Mouse (Mus musculus) thymus, adult 2 months (tissue): ENCODE measurements around the gene Klhl7. TPM values are rescaled to one million over a fixed set of nuclear protein-coding genes. Genes with fewer than 3 reads are reported as not detected.

ENCODE experiments used
- DNase-seq: peaks from one replicate; pipeline ENCODE4 v3.0.0; 2021
- H3K27ac ChIP-seq: fragments of 200-500 bp; 2 replicates; pipeline ENCODE4 v1.5.1; 2012; ENCODE audit warnings: low read length, control low read depth; ENCODE audit not compliant: control insufficient read depth, insufficient read depth
- H3K27me3 ChIP-seq: fragments of 200-500 bp; 2 replicates; pipeline ENCODE4 v1.6.1; 2012; ENCODE audit warnings: mild to moderate bottlenecking, low read length, moderate library complexity, mixed read lengths; ENCODE audit not compliant: control insufficient read depth, insufficient read depth
- H3K36me3 ChIP-seq: fragments of 200-500 bp; 2 replicates; pipeline ENCODE4 v1.6.1; 2012; ENCODE audit warnings: mild to moderate bottlenecking, low read length, moderate library complexity; ENCODE audit not compliant: control insufficient read depth, insufficient read depth
- H3K4me1 ChIP-seq: fragments of 200-500 bp; replicated peaks from 2 replicates; pipeline ENCODE4 v1.6.1; 2012; ENCODE audit warnings: low read length; ENCODE audit not compliant: control insufficient read depth, insufficient read depth
- H3K4me3 ChIP-seq: fragments of 200-500 bp; 2 replicates; pipeline ENCODE4 v1.5.1; 2012; ENCODE audit warnings: mild to moderate bottlenecking, low read length, control low read depth, moderate library complexity; ENCODE audit not compliant: control insufficient read depth, insufficient read depth
- CTCF ChIP-seq: fragments of 200-500 bp; IDR thresholded peaks from 2 replicates; pipeline ENCODE4 v1.5.1; 2012; ENCODE audit warnings: mild to moderate bottlenecking, control low read depth, low read length, moderate library complexity, borderline replicate concordance; ENCODE audit not compliant: control insufficient read depth, poor library complexity, insufficient read depth; ENCODE audit errors: extremely low read depth
- POLR2A ChIP-seq: fragments of 200-500 bp; IDR thresholded peaks from 2 replicates; pipeline ENCODE4 v1.6.1; 2012; ENCODE audit warnings: mild to moderate bottlenecking, low read length, control low read depth, moderate library complexity; ENCODE audit not compliant: control insufficient read depth, poor library complexity, insufficient read depth; ENCODE audit errors: extremely low read depth
- WGBS: fragments of 180-500 bp; shearing (Covaris S2); methylation state at CpG from one replicate; pipeline ENCODE4 v1.1.7; 2018; 5-methylcytosine and 5-hydroxymethylcytosine counted together
- polyA plus RNA-seq: library from polyadenylated mRNA; depleted of rRNA; stranded (reverse); fragments of >200 nt; gene quantifications from 2 replicates; pipeline ENCODE4 v1.2.3, GENCODE M21; 2012

The Klhl7 gene
- polyA plus RNA-seq, 1 experiment: 2.7 TPM

DNA sequence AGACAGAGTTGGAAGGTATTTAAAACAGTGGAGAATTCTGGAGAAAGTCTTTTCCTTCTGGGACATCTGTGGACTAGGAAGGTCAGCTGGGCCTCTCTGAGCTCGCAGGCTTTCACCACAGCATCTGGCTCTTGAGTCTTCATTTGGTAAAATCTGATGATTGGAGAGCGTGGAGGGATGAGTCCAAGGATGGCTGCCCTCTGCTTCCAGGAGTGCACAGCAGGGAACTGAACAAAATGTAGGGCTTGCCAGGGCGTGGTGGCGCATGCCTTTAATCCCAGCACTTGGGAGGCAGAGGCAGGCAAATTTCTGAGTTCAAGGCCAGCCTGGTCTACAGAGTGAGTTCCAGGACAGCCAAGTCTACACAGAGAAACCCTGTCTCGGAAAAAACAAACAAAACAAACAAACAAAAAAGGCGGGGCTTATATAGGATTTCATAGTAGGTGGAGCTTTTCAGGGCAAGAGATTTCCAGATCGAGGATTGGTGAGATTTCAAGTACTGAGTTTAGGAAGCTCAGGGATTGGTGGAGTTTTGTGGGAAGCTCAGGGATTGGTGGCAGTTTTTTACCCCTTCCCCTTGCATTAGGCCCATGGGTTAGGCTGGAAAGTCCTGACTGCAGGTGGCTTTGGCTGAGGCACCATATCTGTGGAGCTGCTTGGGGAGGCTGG lies 6.8 kb downstream of the Klhl7 start:
- H3K27me3 ChIP-seq: no peaks in the 10 kb centered on the region
- no peaks in the 10 kb centered on the region for H3K36me3 ChIP-seq
- TF ChIP-seq CTCF: no peak
- no peak for TF ChIP-seq POLR2A
- DNase-seq: no peak
- no peak overlapping the region for H3K27ac ChIP-seq
- 96% methylated on average over 7 of the region's 7 CpGs for WGBS
- H3K4me1 ChIP-seq: no peaks in the 10 kb centered on the region
- H3K4me3 ChIP-seq: no peak overlapping the region

DNA sequence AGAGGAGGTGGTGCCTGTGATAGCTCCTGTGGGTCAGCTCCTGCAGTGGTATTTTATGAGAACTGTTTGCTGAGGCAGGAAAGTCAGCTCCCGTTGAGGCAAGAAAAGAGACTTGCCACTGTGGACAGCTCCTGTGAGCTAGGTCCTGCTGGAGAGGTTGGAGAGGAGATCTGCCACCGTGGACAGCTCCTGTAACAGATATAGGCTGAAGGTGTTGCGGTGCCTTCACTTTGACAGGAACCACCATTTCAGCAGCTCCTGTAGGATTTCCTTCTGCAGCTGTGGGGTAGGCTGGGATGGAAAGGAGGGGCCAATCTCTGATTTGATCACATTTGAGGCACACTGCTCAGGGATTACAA lies 7.3 kb downstream of the Klhl7 start:
- H3K4me1 ChIP-seq: no peaks in the 10 kb centered on the region
- H3K4me3 ChIP-seq: no peak overlapping the region
- WGBS: 88% methylated on average over 3 of the region's 3 CpGs
- no peaks in the 10 kb centered on the region for H3K36me3 ChIP-seq
- no peak overlapping the region for H3K27ac ChIP-seq
- no peak for TF ChIP-seq CTCF
- no peak for TF ChIP-seq POLR2A
- no peak for DNase-seq
- H3K27me3 ChIP-seq: no peaks in the 10 kb centered on the region

DNA sequence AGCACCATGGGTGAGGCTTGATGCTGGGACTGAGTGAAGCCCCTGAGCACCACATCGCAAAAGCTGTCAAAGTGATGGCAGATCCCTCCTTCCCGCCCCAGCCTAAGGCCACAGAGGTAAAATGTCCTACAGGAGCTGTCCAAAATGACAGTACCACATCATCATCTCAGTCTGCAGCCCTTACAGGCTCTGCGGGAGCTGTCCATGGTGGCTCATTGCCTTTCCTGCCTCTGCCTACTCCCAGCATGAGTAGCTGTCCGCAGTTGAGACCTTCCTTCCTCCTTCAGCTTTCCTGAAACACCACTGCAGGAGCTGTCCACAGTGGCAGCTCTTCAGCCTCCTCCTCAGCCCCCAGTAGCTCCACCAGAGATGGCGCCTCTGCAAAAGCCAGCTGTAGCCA lies 9.7 kb downstream of the Klhl7 start:
- no peak overlapping the region for H3K4me3 ChIP-seq
- TF ChIP-seq CTCF (no peak), POLR2A (no peak)
- no peaks in the 10 kb centered on the region for H3K4me1 ChIP-seq
- DNase-seq: peak; percentile 3
- H3K27ac ChIP-seq: no peak overlapping the region
- H3K36me3 ChIP-seq: no peaks in the 10 kb centered on the region
- H3K27me3 ChIP-seq: no peaks in the 10 kb centered on the region
- 90% methylated on average over 5 of the region's 5 CpGs for WGBS

DNA sequence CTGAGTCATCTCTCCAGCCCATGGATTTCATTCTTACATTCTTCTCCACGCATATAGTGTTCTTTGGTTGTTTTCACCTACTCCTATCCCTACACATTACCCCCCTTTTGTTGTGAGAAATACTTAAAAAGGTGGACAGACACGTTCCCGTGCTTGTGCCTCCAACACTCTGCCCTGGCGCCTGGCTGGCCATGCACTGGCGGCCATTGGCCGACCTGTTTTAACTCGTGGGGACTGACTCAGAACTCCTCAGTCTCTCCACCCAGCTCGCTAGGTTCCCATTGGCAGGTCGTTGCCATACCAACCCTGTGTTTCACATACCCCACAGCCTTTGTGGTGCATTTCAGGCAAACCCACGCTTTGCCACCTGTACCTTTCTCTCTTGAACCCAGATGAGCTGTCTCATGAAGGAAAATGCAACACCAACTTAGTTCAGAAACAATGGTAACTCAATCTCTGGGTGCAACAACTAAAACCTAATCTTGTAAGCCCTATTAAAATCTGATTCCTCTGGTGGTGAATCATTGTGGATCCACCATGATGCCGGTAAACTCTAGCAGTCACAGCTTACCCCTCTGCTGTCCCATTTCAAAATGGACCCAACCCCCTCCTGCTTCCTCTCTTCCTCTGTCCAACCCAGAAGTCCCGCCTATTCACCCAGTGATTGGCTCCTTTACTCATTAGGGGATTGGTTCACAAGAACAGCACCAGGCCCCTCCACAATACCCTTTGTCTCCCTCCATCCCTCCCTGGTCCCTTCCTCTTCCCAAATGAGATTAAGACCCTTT lies 11.9 kb downstream of the Klhl7 start:
- H3K27me3 ChIP-seq: no peaks in the 10 kb centered on the region
- no peak overlapping the region for H3K4me3 ChIP-seq
- no peak overlapping the region for H3K27ac ChIP-seq
- no peaks in the 10 kb centered on the region for H3K36me3 ChIP-seq
- no peak for DNase-seq
- WGBS: 92% methylated on average over 12 of the region's 12 CpGs
- no peaks in the 10 kb centered on the region for H3K4me1 ChIP-seq
- TF ChIP-seq CTCF (no peak), POLR2A (no peak)

DNA sequence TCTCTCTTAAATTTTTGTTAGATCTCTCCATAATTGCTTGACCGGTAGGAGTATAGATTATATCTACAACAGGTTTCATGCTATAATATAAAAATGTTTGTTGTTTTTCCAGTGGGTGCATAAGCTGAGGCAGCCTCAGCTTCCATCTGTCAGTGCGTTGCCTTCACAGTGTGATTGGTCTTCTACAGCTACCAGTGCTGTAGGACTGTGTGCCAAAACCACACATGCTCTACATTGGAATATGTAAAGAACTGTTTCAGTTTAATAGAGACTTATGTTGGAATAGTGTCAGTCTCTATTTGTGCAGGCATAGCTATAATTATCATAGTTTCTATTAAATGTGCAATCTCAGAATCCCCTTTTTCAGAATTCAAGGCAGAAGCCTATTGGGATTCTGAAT lies 21.8 kb downstream of the Klhl7 start:
- no peak for TF ChIP-seq CTCF
- no peak for TF ChIP-seq POLR2A
- Histone ChIP-seq H3K27ac (no peak overlapping the region), H3K4me3 (no peak overlapping the region), H3K27me3 (no peaks in the 10 kb centered on the region), H3K4me1 (no peaks in the 10 kb centered on the region), H3K36me3 (no peaks in the 10 kb centered on the region)
- 94% methylated on average over 2 of the region's 2 CpGs for WGBS
- no peak for DNase-seq

DNA sequence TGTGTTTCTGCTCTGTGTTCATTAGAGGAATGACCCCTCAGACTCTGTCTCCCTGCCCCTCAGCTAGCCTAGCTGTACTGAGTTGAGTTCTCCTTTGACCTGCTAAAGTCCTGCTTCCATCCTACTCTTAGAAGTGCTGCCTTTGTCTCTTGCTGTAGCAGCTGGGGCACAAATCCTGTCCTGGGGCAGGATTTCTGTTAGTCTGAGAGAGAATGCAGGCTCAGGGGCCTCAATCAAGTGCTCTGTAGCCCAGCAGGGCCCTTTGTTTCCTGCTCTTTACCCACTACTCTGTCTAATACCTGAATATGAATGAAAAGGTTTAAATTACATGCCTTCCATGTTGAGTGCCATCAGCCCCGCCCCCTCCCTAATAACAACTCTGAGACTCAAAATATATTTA lies 23.8 kb downstream of the Klhl7 start:
- no peaks in the 10 kb centered on the region for H3K36me3 ChIP-seq
- H3K27ac ChIP-seq: no peak overlapping the region
- TF ChIP-seq POLR2A (no peak), CTCF (no peak)
- no peaks in the 10 kb centered on the region for H3K27me3 ChIP-seq
- WGBS: 90% methylated on average over 1 of the region's 1 CpGs
- H3K4me3 ChIP-seq: no peak overlapping the region
- DNase-seq: no peak
- H3K4me1 ChIP-seq: no peaks in the 10 kb centered on the region
